Mouse (Mus musculus) midbrain, postnatal 0 days (tissue): ENCODE measurements around the gene Slc43a3. TPM values are rescaled to one million over a fixed set of nuclear protein-coding genes. Genes with fewer than 3 reads are reported as not detected.

Source experiments
- ATAC-seq: fragments of 200-750 bp; cut with Nextera tagmentation; 2 replicates; pipeline ENCODE4 v1.8.0; 2017; ENCODE audit warnings: moderate number of reproducible peaks, mild to moderate bottlenecking, moderate TSS enrichment, moderate library complexity; ENCODE audit not compliant: low FRiP score
- DNase-seq: peaks from one replicate; pipeline ENCODE4 v3.0.0-alpha.2; 2015; ENCODE audit warnings: low spot score
- H3K27ac ChIP-seq: fragments of 300-500 bp; sonication (generic); 2 replicates; pipeline ENCODE4 v1.5.1; 2014; ENCODE audit warnings: low read depth, mild to moderate bottlenecking, low read length, mixed read lengths
- H3K27me3 ChIP-seq: fragments of 300-500 bp; sonication (generic); 2 replicates; pipeline ENCODE4 v1.6.1; 2014; ENCODE audit warnings: low read length, control low read depth, mixed read lengths; ENCODE audit not compliant: insufficient read depth
- H3K36me3 ChIP-seq: fragments of 300-500 bp; sonication (generic); 2 replicates; pipeline ENCODE4 v1.6.1; 2014; ENCODE audit warnings: low read length, control low read depth, mixed read lengths; ENCODE audit not compliant: insufficient read depth
- H3K4me1 ChIP-seq: fragments of 300-500 bp; sonication (generic); 2 replicates; pipeline ENCODE4 v1.6.1; 2014; ENCODE audit warnings: mild to moderate bottlenecking, control low read depth, antibody characterized with exemption, low read length, mixed read lengths; ENCODE audit not compliant: insufficient read depth
- H3K4me2 ChIP-seq: fragments of 300-500 bp; sonication (generic); 2 replicates; pipeline ENCODE4 v1.6.1; 2014; ENCODE audit warnings: low read depth, mild to moderate bottlenecking, low read length, mixed read lengths; ENCODE audit not compliant: poor library complexity, severe bottlenecking
- H3K4me3 ChIP-seq: fragments of 300-500 bp; sonication (generic); 2 replicates; pipeline ENCODE4 v1.5.1; 2014; ENCODE audit warnings: low read depth, mild to moderate bottlenecking, low read length, moderate library complexity
- H3K9ac ChIP-seq: fragments of 300-500 bp; sonication (generic); replicated peaks from 2 replicates; pipeline ENCODE4 v1.6.1; 2014; ENCODE audit warnings: mild to moderate bottlenecking, low read length, moderate library complexity, mixed read lengths; ENCODE audit not compliant: poor library complexity, severe bottlenecking
- H3K9me3 ChIP-seq: fragments of 300-500 bp; sonication (generic); 2 replicates; pipeline ENCODE4 v1.6.1; 2016; ENCODE audit warnings: low read length, control low read depth
- CTCF ChIP-seq: IDR thresholded peaks from 2 replicates; pipeline ENCODE4 v1.5.1; 2016; ENCODE audit warnings: antibody characterized with exemption, mild to moderate bottlenecking
- WGBS: fragments of 180-500 bp; shearing (Covaris S2); extraction: QIAGEN DNeasy Blood & Tissue Kit; methylation state at CpG from one replicate; pipeline ENCODE4 v1.1.7; 2014; 5-methylcytosine and 5-hydroxymethylcytosine counted together
- polyA plus RNA-seq: library from polyadenylated mRNA; unstranded; fragments of >200 nt; fragmentation: Nextera tagmentation; extraction: Ambion mirVana; gene quantifications from 2 replicates; pipeline ENCODE4 v1.2.1, GENCODE M21; 2015
- total RNA-seq: library from RNA; depleted of rRNA; stranded (reverse); fragments of >200 nt; gene quantifications from 2 replicates; pipeline ENCODE4 v1.2.3, GENCODE M21; 2014

Gene Slc43a3
- total and polyA plus RNA-seq, 2 experiments from 2014 or later = 1.9 to 2.0 TPM

GRCm38 (mm10) chr2:84939711-84940110 lies 3.3 kb downstream of the Slc43a3 start:
- Histone ChIP-seq H3K27me3 (no peaks in the 10 kb centered on the region), H3K9ac (no peak overlapping the region), H3K27ac (no peak overlapping the region), H3K4me3 (no peak overlapping the region), H3K36me3 (no peaks in the 10 kb centered on the region), H3K4me1 (no peaks in the 10 kb centered on the region), H3K9me3 (no peaks in the 10 kb centered on the region), H3K4me2 (no peak overlapping the region)
- DNase-seq (no peak), ATAC-seq (no peak)
- WGBS = 96% methylated on average over 6 of the region's 6 CpGs
- TF ChIP-seq CTCF = no peak

GRCm38 (mm10) chr2:84941332-84941731 lies 5.0 kb downstream of the Slc43a3 start:
- Histone ChIP-seq H3K9me3 (no peaks in the 10 kb centered on the region), H3K4me1 (no peaks in the 10 kb centered on the region), H3K36me3 (no peaks in the 10 kb centered on the region), H3K4me2 (no peak overlapping the region), H3K27ac (no peak overlapping the region), H3K4me3 (no peak overlapping the region), H3K27me3 (no peaks in the 10 kb centered on the region), H3K9ac (no peak overlapping the region)
- WGBS = 79% methylated on average over 2 of the region's 2 CpGs
- no peak for TF ChIP-seq CTCF
- ATAC-seq (no peak), DNase-seq (no peak)

GRCm38 (mm10) chr2:84941795-84942194 lies 5.4 kb downstream of the Slc43a3 start:
- no peaks in the 10 kb centered on the region for H3K9me3 ChIP-seq
- H3K27me3 ChIP-seq = no peaks in the 10 kb centered on the region
- H3K9ac ChIP-seq = no peak overlapping the region
- no peaks in the 10 kb centered on the region for H3K4me1 ChIP-seq
- H3K36me3 ChIP-seq = no peaks in the 10 kb centered on the region
- ATAC-seq = no peak
- no peak overlapping the region for H3K4me2 ChIP-seq
- TF ChIP-seq CTCF = no peak
- DNase-seq = no peak
- H3K27ac ChIP-seq = no peak overlapping the region
- WGBS = 84% methylated on average over 4 of the region's 4 CpGs
- H3K4me3 ChIP-seq = no peak overlapping the region

GRCm38 (mm10) chr2:84947154-84947771 lies 10.9 kb downstream of the Slc43a3 start:
- Histone ChIP-seq H3K9me3 (no peaks in the 10 kb centered on the region), H3K4me3 (no peak overlapping the region), H3K4me1 (no peaks in the 10 kb centered on the region), H3K9ac (no peak overlapping the region), H3K27me3 (no peaks in the 10 kb centered on the region), H3K4me2 (no peak overlapping the region), H3K36me3 (no peaks in the 10 kb centered on the region), H3K27ac (no peak overlapping the region)
- TF ChIP-seq CTCF = no peak
- ATAC-seq (no peak), DNase-seq (no peak)
- 88% methylated on average over 3 of the region's 3 CpGs for WGBS

DNA sequence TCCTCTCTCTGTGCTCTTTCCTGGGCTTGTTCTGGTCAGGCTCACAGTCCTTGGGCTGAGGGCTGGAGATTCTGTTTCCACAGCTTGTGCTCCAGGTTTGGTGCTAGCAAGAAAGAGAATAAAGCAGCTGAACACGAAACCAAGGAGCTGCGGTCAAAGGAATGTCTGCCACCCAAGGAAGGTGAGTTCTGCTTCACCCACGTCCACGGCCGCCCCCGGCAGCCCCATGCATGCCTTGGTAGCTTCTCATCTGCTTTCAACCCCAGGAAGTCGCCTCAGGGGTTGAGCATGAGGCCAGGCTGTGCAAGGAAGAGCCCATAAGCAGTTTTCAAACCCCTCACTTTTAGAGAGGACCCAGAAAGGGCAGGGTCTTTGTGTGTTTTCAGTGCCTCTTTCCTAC lies 11.9 kb downstream of the Slc43a3 start:
- 93% methylated on average over 7 of the region's 7 CpGs for WGBS
- Histone ChIP-seq H3K36me3 (no peaks in the 10 kb centered on the region), H3K27ac (no peak overlapping the region), H3K4me2 (no peak overlapping the region), H3K27me3 (no peaks in the 10 kb centered on the region), H3K9ac (no peak overlapping the region), H3K4me3 (no peak overlapping the region), H3K9me3 (no peaks in the 10 kb centered on the region), H3K4me1 (no peaks in the 10 kb centered on the region)
- DNase-seq = no peak
- no peak for ATAC-seq
- TF ChIP-seq CTCF = no peak

DNA sequence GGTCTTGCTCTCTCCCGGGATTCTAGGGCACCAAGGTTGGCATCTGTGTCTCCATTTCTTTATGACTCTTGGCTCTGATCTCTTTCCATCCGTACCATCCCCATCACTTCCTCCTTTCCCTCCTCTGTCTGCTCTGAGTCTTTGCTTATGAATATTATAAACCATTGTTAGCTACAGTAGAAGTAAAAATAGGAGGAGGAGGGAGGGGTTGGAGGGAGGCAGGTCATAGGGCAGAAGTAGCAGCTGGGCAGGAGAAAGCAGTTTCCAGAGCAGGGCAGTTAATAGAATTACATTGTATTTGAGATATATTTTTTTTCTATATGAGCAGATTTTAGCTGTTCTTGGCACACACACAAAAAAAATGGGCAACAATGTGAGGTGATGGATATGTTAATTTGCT lies 12.3 kb downstream of the Slc43a3 start:
- Histone ChIP-seq H3K4me1 (no peaks in the 10 kb centered on the region), H3K27ac (no peak overlapping the region), H3K36me3 (no peaks in the 10 kb centered on the region), H3K4me3 (no peak overlapping the region), H3K9ac (no peak overlapping the region), H3K9me3 (no peaks in the 10 kb centered on the region), H3K4me2 (no peak overlapping the region), H3K27me3 (no peaks in the 10 kb centered on the region)
- ATAC-seq (no peak), DNase-seq (no peak)
- 80% methylated on average over 2 of the region's 2 CpGs for WGBS
- TF ChIP-seq CTCF = no peak
